Mouse (Mus musculus) liver, embryonic 11.5 days (tissue): Measurements from ENCODE around the gene Ankrd44. TPM values are rescaled to one million over a fixed set of nuclear protein-coding genes. Genes with fewer than 3 reads are reported as not detected.
A peak's percentile ranks its signal among the peaks of the same experiment; 100 is the strongest.

ENCODE experiments used
- ATAC-seq: fragments of 200-750 bp; cut with Nextera tagmentation; replicated peaks from 2 replicates; pipeline ENCODE4 v1.8.0; 2017; ENCODE audit warnings: moderate number of reproducible peaks, mild to moderate bottlenecking, moderate TSS enrichment, moderate library complexity; ENCODE audit not compliant: low FRiP score
- DNase-seq: peaks from one replicate; pipeline ENCODE4 v3.0.0-alpha.2; 2017; ENCODE audit warnings: low spot score
- H3K27ac ChIP-seq: fragments of 300-500 bp; sonication (generic); 2 replicates; pipeline ENCODE4 v1.5.1; 2014; ENCODE audit warnings: mild to moderate bottlenecking, low read depth, low read length, control low read depth
- H3K27me3 ChIP-seq: fragments of 300-500 bp; sonication (generic); replicated peaks from 2 replicates; pipeline ENCODE4 v1.6.1; 2014; ENCODE audit warnings: low read length, mixed read lengths; ENCODE audit not compliant: control insufficient read depth, insufficient read depth
- H3K36me3 ChIP-seq: fragments of 300-500 bp; sonication (generic); 2 replicates; pipeline ENCODE4 v1.6.1; 2014; ENCODE audit warnings: mild to moderate bottlenecking, low read length, moderate library complexity, mixed read lengths; ENCODE audit not compliant: control insufficient read depth, insufficient read depth
- H3K4me1 ChIP-seq: fragments of 300-500 bp; sonication (generic); replicated peaks from 2 replicates; pipeline ENCODE4 v1.6.1; 2014; ENCODE audit warnings: low read length, mixed read lengths; ENCODE audit not compliant: control insufficient read depth, insufficient read depth
- H3K4me2 ChIP-seq: fragments of 300-500 bp; sonication (generic); 2 replicates; pipeline ENCODE4 v1.6.1; 2014; ENCODE audit warnings: mild to moderate bottlenecking, control low read depth, moderate library complexity
- H3K4me3 ChIP-seq: fragments of 300-500 bp; sonication (generic); 2 replicates; pipeline ENCODE4 v1.5.1; 2014; ENCODE audit warnings: low read depth, low read length, control low read depth
- H3K9ac ChIP-seq: fragments of 300-500 bp; sonication (generic); 2 replicates; pipeline ENCODE4 v1.6.1; 2014; ENCODE audit warnings: low read depth, low read length, control low read depth
- H3K9me3 ChIP-seq: fragments of 300-500 bp; sonication (generic); 2 replicates; pipeline ENCODE4 v1.6.1; 2016; ENCODE audit warnings: low read length, inconsistent platforms, mixed read lengths; ENCODE audit not compliant: control insufficient read depth
- WGBS: fragments of 180-500 bp; shearing (Covaris S2); extraction: QIAGEN DNeasy Blood & Tissue Kit; methylation state at CpG from one replicate; pipeline ENCODE4 v1.1.7; 2014; 5-methylcytosine and 5-hydroxymethylcytosine counted together
- polyA plus RNA-seq: library from polyadenylated mRNA; unstranded; fragments of >200 nt; fragmentation: Nextera tagmentation; extraction: Ambion mirVana; gene quantifications from 2 replicates; pipeline ENCODE4 v1.2.1, GENCODE M21; 2014

The Ankrd44 gene
- polyA plus RNA-seq, 1 experiment from 2014 or later: 11.8 TPM

- peak overlapping the region; percentile 89 for H3K4me2 ChIP-seq
- ATAC-seq: no peak
- no peak overlapping the region for H3K27ac ChIP-seq
- DNase-seq: no peak
- peaks cover 12% of the 10 kb centered on the region; the same call in 1 of the 2 replicates for H3K4me1 ChIP-seq
- H3K9ac ChIP-seq: no peak overlapping the region
- peak overlapping the region; percentile 84; the same call in 1 of the 2 replicates for H3K4me3 ChIP-seq
- no peaks in the 10 kb centered on the region for H3K36me3 ChIP-seq
- WGBS: 57% methylated on average over 7 of the region's 7 CpGs
- H3K27me3 ChIP-seq: no peaks in the 10 kb centered on the region
- H3K9me3 ChIP-seq: no peaks in the 10 kb centered on the region
Measured at GRCm38 (mm10) chr1:54924760-54925159, 1.4 kb downstream of the Ankrd44 start.

GRCm38 (mm10) chr1:54924309-54924685, 1.9 kb downstream of the Ankrd44 start:
- Histone ChIP-seq H3K27me3 (no peaks in the 10 kb centered on the region), H3K36me3 (no peaks in the 10 kb centered on the region), H3K9ac (no peak overlapping the region), H3K4me2 (peak overlapping the region; percentile 89), H3K4me1 (peaks cover 12% of the 10 kb centered on the region; the same call in 1 of the 2 replicates), H3K9me3 (no peaks in the 10 kb centered on the region), H3K27ac (no peak overlapping the region), H3K4me3 (no peak overlapping the region)
- 64% methylated on average over 4 of the region's 4 CpGs for WGBS
- no peak for ATAC-seq
- no peak for DNase-seq

- Histone ChIP-seq H3K4me3 (no peak overlapping the region), H3K36me3 (no peaks in the 10 kb centered on the region), H3K27me3 (no peaks in the 10 kb centered on the region), H3K9ac (no peak overlapping the region), H3K27ac (no peak overlapping the region), H3K4me1 (peaks cover 12% of the 10 kb centered on the region; the same call in 1 of the 2 replicates), H3K4me2 (no peak overlapping the region), H3K9me3 (no peaks in the 10 kb centered on the region)
- 50% methylated on average over 6 of the region's 6 CpGs for WGBS
- no peak for DNase-seq
- no peak for ATAC-seq
Measured at GRCm38 (mm10) chr1:54923366-54924308, 2.5 kb downstream of the Ankrd44 start.

GRCm38 (mm10) chr1:54922707-54923106, 3.5 kb downstream of the Ankrd44 start:
- no peaks in the 10 kb centered on the region for H3K27me3 ChIP-seq
- no peak for ATAC-seq
- no peak overlapping the region for H3K9ac ChIP-seq
- no peaks in the 10 kb centered on the region for H3K36me3 ChIP-seq
- DNase-seq: no peak
- WGBS: 59% methylated on average over 8 of the region's 8 CpGs
- no peak overlapping the region for H3K4me3 ChIP-seq
- no peak overlapping the region for H3K27ac ChIP-seq
- H3K4me2 ChIP-seq: no peak overlapping the region
- no peaks in the 10 kb centered on the region for H3K9me3 ChIP-seq
- peaks cover 12% of the 10 kb centered on the region; the same call in 1 of the 2 replicates for H3K4me1 ChIP-seq

- no peak overlapping the region for H3K27ac ChIP-seq
- DNase-seq: no peak
- no peak for ATAC-seq
- H3K4me3 ChIP-seq: no peak overlapping the region
- H3K4me1 ChIP-seq: peaks cover 12% of the 10 kb centered on the region; the same call in 1 of the 2 replicates
- no peaks in the 10 kb centered on the region for H3K9me3 ChIP-seq
- H3K36me3 ChIP-seq: no peaks in the 10 kb centered on the region
- no peak overlapping the region for H3K4me2 ChIP-seq
- H3K27me3 ChIP-seq: no peaks in the 10 kb centered on the region
- WGBS: 73% methylated on average over 12 of the region's 12 CpGs
- H3K9ac ChIP-seq: no peak overlapping the region
Measured at GRCm38 (mm10) chr1:54922025-54922574, 4.1 kb downstream of the Ankrd44 start.

- H3K27ac ChIP-seq: no peak overlapping the region
- no peaks in the 10 kb centered on the region for H3K9me3 ChIP-seq
- H3K4me2 ChIP-seq: no peak overlapping the region
- no peak overlapping the region for H3K4me3 ChIP-seq
- peaks cover 12% of the 10 kb centered on the region; the same call in 1 of the 2 replicates for H3K4me1 ChIP-seq
- DNase-seq (no peak), ATAC-seq (no peak)
- WGBS: 55% methylated on average over 4 of the region's 4 CpGs
- no peaks in the 10 kb centered on the region for H3K36me3 ChIP-seq
- no peaks in the 10 kb centered on the region for H3K27me3 ChIP-seq
- no peak overlapping the region for H3K9ac ChIP-seq
Measured at GRCm38 (mm10) chr1:54920132-54920531, 6.1 kb downstream of the Ankrd44 start.

- H3K9ac ChIP-seq: no peak overlapping the region
- peaks cover 15% of the 10 kb centered on the region for H3K4me1 ChIP-seq
- 56% methylated on average over 4 of the region's 4 CpGs for WGBS
- no peaks in the 10 kb centered on the region for H3K9me3 ChIP-seq
- H3K27me3 ChIP-seq: no peaks in the 10 kb centered on the region
- DNase-seq (no peak), ATAC-seq (no peak)
- no peak overlapping the region for H3K4me2 ChIP-seq
- H3K4me3 ChIP-seq: no peak overlapping the region
- H3K36me3 ChIP-seq: no peaks in the 10 kb centered on the region
- H3K27ac ChIP-seq: no peak overlapping the region
Measured at GRCm38 (mm10) chr1:54916456-54916855, 9.7 kb downstream of the Ankrd44 start.

GRCm38 (mm10) chr1:54914387-54914786, 11.8 kb downstream of the Ankrd44 start:
- ATAC-seq: no peak
- Histone ChIP-seq H3K9me3 (no peaks in the 10 kb centered on the region), H3K36me3 (no peaks in the 10 kb centered on the region), H3K4me2 (peak overlapping the region; percentile 22; the same call in 1 of the 2 replicates), H3K4me1 (peaks cover 15% of the 10 kb centered on the region), H3K27me3 (no peaks in the 10 kb centered on the region), H3K27ac (0 out of 2 replicates have a peak overlapping the region, but pooled peaks have one; percentile 16), H3K4me3 (no peak overlapping the region), H3K9ac (no peak overlapping the region)
- no peak for DNase-seq
- WGBS: 25% methylated on average over 9 of the region's 9 CpGs
